Mouse (Mus musculus) midbrain, embryonic 12.5 days (tissue): ENCODE results near the gene Lypla2. TPM values are rescaled to one million over a fixed set of nuclear protein-coding genes. Genes with fewer than 3 reads are reported as not detected.
"Not testable (repeated sequence)": the region's sequence is repeated elsewhere in the genome, so short reads cannot be mapped to it uniquely, and the experiment has no call there.

Experiments
- ATAC-seq: fragments of 200-750 bp; cut with Nextera tagmentation; 2 replicates; pipeline ENCODE4 v1.8.0; 2017; ENCODE audit warnings: low read depth, moderate TSS enrichment, moderate library complexity; ENCODE audit not compliant: low FRiP score
- H3K27ac ChIP-seq: fragments of 300-500 bp; sonication (generic); replicated peaks from 2 replicates; pipeline ENCODE4 v1.5.1; 2016; ENCODE audit warnings: mild to moderate bottlenecking
- H3K27me3 ChIP-seq: fragments of 300-500 bp; sonication (generic); 2 replicates; pipeline ENCODE4 v1.6.1; 2016; ENCODE audit warnings: mild to moderate bottlenecking
- H3K36me3 ChIP-seq: fragments of 300-500 bp; sonication (generic); 2 replicates; pipeline ENCODE4 v1.6.1; 2016
- H3K4me1 ChIP-seq: fragments of 300-500 bp; sonication (generic); 2 replicates; pipeline ENCODE4 v1.6.1; 2016
- H3K4me2 ChIP-seq: fragments of 300-500 bp; sonication (generic); replicated peaks from 2 replicates; pipeline ENCODE4 v1.6.1; 2016; ENCODE audit warnings: mild to moderate bottlenecking, moderate library complexity
- H3K4me3 ChIP-seq: fragments of 300-500 bp; sonication (generic); 2 replicates; pipeline ENCODE4 v1.5.1; 2016; ENCODE audit warnings: mild to moderate bottlenecking
- H3K9ac ChIP-seq: fragments of 300-500 bp; sonication (generic); replicated peaks from 2 replicates; pipeline ENCODE4 v1.6.1; 2016; ENCODE audit warnings: mild to moderate bottlenecking, moderate library complexity
- H3K9me3 ChIP-seq: fragments of 300-500 bp; sonication (generic); 2 replicates; pipeline ENCODE4 v1.6.1; 2016; ENCODE audit warnings: mild to moderate bottlenecking
- WGBS: fragments of 180-500 bp; shearing (Covaris S2); methylation state at CpG from one replicate; pipeline ENCODE4 v1.1.7; 2016; 5-methylcytosine and 5-hydroxymethylcytosine counted together
- polyA plus RNA-seq: library from polyadenylated mRNA; unstranded; fragments of >200 nt; fragmentation: Nextera tagmentation; extraction: Ambion mirVana; gene quantifications from 2 replicates; pipeline ENCODE4 v1.2.1, GENCODE M21; 2016

Lypla2 gene
- polyA plus RNA-seq, 1 experiment from 2014 or later = 163 TPM

DNA sequence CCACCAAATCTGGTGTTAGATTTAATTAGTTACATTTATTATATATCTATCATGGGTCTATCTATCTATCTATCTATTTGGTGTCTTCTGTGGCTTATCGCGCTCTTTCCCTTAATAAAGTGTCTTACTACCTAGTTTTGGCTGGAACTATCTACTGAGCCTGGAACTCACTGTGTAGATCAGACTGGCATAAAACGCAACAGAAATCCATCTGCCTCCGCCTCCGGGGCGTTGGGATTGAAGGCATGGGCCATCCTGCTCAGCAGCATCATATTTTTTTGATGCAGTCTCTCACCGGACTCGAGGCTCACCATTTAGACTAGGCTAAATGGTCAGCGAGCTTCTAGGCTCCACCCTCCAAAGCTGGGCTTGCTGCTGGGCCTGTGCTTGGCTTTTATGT, 15.3 kb upstream of the Lypla2 start:
- peak overlapping the region; percentile 95 for H3K9ac ChIP-seq
- H3K4me2 ChIP-seq = peak overlapping the region; percentile 84
- peak overlapping the region; percentile 97 for H3K4me3 ChIP-seq
- no peak; the same call in 1 of the 2 replicates for ATAC-seq
- H3K36me3 ChIP-seq = peaks cover 27% of the 10 kb centered on the region
- H3K27ac ChIP-seq = peak overlapping the region; percentile 80; the same call in 1 of the 2 replicates
- peaks cover 24% of the 10 kb centered on the region for H3K4me1 ChIP-seq
- 70% methylated on average over 9 of the region's 9 CpGs for WGBS
- H3K9me3 ChIP-seq = no peaks in the 10 kb centered on the region
- H3K27me3 ChIP-seq = no peaks in the 10 kb centered on the region

DNA sequence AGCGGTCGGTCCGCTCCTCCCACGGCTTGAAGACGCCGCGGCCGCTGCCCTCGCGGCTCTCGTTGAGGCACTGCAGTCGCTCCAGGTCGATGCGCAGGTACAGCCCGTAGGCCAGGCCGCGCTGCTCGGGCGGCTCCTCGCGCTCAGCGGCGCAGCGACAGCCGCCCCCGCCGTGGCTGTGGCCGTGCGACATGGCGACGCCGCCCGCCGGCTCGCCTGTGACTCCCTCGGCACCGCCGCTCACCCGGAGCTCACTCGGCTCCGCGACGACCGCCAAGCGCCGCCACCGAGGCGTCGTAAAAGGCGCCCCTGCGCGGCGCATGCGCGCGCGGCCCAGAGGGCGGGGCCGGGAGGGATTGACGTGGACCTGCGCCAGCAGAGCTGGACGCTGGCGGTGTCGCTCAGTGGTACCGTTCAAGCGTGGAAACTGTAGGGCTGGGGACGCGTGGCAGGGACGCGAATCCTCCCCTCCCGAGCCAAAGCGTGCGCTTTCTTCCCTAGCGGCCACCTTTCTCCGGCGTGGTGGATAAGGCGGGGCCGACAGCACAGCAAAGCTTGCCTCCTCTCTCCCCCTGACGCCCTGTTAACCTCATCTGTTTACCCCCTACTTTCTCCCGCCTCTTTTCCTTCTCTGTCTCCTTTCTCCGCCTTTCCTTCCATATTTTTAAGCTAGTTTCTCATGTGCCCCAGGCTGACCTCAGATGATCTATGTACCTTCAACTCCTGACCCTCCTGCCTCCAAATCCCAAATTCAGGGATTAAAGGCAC, 14.7 kb upstream of the Lypla2 start, which contains the start of gene Pithd1:
Pithd1 (minus strand) TSS at position 322 of the 768 bp plus-strand sequence.
- ATAC-seq = peak; percentile 92
- WGBS = under 1% methylated on average over 76 of the region's 81 CpGs

DNA sequence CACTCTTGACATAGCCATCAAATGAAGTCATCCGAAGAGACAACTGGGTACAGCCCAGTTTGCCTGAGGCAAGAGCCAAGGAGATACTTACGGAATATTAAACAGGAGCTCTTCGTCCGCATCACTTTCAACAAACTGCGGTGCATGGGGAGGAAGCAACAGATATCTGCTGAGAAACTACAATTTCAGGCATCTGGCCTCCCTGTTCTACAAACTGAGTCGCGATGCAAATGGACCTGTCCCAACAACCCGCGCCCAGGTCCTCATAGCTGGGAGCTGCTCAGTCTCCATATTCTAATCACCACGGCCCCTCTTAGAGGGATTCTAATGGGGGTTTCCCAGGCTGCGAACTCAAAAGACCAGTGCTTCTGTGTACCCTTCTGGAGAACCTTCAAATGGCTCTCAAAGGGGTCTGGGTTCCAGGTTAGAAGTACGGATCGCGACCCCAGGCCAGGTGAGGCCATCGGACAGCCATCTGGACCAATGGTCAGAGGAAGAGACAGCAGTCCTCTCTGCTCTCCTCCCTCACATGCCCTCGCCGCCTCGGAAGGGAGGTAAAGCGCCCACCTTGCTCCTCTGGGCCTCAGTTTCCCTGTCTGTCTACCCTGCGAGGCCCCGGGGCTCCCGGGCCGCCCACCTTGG, 14.0 kb upstream of the Lypla2 start:
- no peak for ATAC-seq
- Histone ChIP-seq H3K9ac (peak overlapping the region; percentile 95), H3K4me2 (peak overlapping the region; percentile 84), H3K9me3 (no peaks in the 10 kb centered on the region), H3K36me3 (peaks cover 36% of the 10 kb centered on the region), H3K4me1 (peaks cover 24% of the 10 kb centered on the region), H3K4me3 (peak overlapping the region; percentile 97), H3K27ac (peak overlapping the region; percentile 80), H3K27me3 (no peaks in the 10 kb centered on the region)
- 10% methylated on average over 23 of the region's 23 CpGs for WGBS

More for the DNA sequence above, 14.7 kb upstream of the Lypla2 start, which contains the start of gene Pithd1:
- Histone ChIP-seq H3K27ac (peak within 1 kb of the TSS; percentile 80), H3K27me3 (no peaks in the 10 kb centered on the region), H3K36me3 (peaks cover 33% of the 10 kb centered on the region), H3K9me3 (no peaks in the 10 kb centered on the region), H3K4me2 (peak within 1 kb of the TSS; percentile 84), H3K4me3 (peak within 1 kb of the TSS; percentile 97), H3K9ac (peak within 1 kb of the TSS; percentile 95), H3K4me1 (peaks cover 24% of the 10 kb centered on the region)

DNA sequence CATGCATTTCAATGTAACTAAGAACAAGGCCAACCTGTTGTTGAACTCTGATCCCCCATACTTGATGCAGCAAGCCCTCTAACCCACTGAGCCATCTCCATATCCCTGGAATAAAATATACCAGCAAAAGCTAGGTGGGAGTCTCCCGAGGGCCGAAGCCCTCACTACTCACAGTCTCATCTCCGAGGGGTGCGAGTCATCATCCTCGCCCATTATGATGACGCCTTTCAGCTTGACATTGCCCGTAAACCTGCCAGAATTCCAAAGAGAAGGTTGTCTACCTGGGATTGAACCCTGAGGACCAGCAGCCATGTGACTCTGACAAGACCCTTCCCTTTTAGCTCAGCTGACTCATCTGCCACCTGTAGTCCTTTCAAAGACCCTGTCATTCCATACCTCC, 13.3 kb upstream of the Lypla2 start:
- no peak overlapping the region for H3K27ac ChIP-seq
- H3K4me2 ChIP-seq = peak overlapping the region; percentile 84
- peak overlapping the region; percentile 95; the same call in 1 of the 2 replicates for H3K9ac ChIP-seq
- peaks cover 24% of the 10 kb centered on the region for H3K4me1 ChIP-seq
- no peaks in the 10 kb centered on the region for H3K27me3 ChIP-seq
- H3K36me3 ChIP-seq = peaks cover 39% of the 10 kb centered on the region
- H3K9me3 ChIP-seq = no peaks in the 10 kb centered on the region
- 91% methylated on average over 7 of the region's 7 CpGs for WGBS
- peak overlapping the region; percentile 97 for H3K4me3 ChIP-seq
- ATAC-seq = no peak

DNA sequence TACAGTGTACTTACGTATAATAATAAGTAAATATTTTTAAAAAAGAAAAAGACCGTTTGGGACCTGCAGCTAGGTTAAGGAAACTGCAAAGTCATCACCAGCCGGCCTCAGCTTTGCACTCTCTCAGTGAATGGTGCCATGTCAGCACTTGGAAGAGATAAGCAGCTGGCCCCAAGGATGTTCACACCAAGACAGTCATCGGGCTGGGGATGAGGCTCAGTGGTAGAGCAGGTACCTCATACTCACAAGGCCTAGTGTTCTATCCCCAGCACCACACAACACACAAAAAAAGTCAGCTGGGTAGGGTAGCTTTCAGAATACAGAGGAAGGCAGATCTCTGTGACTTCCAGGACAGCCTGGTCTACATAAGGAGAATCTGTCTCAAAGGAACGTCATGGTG, 12.8 kb upstream of the Lypla2 start:
- Histone ChIP-seq H3K27ac (no peak overlapping the region), H3K9ac (no peak overlapping the region), H3K4me2 (no peak overlapping the region), H3K9me3 (no peaks in the 10 kb centered on the region), H3K36me3 (peaks cover 41% of the 10 kb centered on the region), H3K4me3 (no peak overlapping the region), H3K4me1 (peaks cover 24% of the 10 kb centered on the region), H3K27me3 (no peaks in the 10 kb centered on the region)
- 93% methylated on average over 5 of the region's 5 CpGs for WGBS
- no peak for ATAC-seq

DNA sequence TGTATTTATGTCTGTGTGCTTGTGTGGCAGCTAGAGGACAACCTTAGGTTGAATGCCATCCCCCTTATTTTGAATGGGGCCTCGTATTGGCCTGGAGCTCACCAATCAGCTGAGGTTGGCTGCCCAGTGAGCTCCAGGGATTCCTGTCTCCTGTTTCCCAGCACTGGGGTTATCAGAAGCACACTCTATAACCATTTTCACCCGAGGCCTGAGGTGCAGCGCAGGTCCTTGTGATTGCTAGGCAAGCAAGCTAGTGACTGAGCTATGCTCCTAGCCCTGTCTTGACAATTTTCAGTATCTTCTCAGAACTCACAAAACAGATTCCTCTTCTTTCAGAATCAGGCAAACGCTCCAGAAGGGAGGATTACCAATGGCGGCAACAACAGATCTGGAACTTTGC, 12.1 kb upstream of the Lypla2 start:
- no peak for ATAC-seq
- Histone ChIP-seq H3K9me3 (no peaks in the 10 kb centered on the region), H3K4me1 (peaks cover 24% of the 10 kb centered on the region), H3K4me2 (no peak overlapping the region), H3K36me3 (peaks cover 41% of the 10 kb centered on the region), H3K27ac (no peak overlapping the region), H3K27me3 (no peaks in the 10 kb centered on the region), H3K4me3 (no peak overlapping the region), H3K9ac (no peak overlapping the region)
- WGBS = 89% methylated on average over 5 of the region's 5 CpGs

DNA sequence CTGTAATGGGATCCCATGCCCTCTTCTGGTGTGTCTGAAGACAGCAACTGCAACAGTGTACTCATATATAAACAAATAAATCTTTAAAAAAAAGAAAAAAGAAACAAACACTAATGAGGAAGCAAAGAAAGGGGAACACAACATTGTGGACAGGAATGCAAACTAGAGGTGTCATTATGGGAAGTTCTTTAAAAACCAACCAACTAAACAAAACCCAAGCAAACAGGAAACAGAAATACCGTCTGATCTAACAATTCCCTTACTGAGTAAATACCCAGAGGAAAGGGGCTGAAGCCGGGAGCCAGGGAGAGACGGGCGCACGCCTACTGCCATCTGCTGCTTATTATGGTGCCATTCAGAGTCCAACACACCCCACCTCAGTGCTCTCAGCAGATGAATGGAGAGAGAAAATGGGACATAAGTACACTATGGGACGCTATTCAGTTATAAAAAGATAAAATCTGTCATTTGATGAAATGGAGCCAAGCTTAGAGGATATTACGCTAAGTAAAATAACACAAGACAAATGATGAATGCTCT, 9.2 kb upstream of the Lypla2 start:
- 85% methylated on average over 7 of the region's 7 CpGs for WGBS
- ATAC-seq = no peak
- no peak overlapping the region for H3K4me3 ChIP-seq
- no peaks in the 10 kb centered on the region for H3K9me3 ChIP-seq
- no peak overlapping the region for H3K9ac ChIP-seq
- H3K27ac ChIP-seq = no peak overlapping the region
- no peaks in the 10 kb centered on the region for H3K27me3 ChIP-seq
- H3K4me2 ChIP-seq = no peak overlapping the region
- peaks cover 57% of the 10 kb centered on the region for H3K36me3 ChIP-seq
- H3K4me1 ChIP-seq = peaks cover 15% of the 10 kb centered on the region

DNA sequence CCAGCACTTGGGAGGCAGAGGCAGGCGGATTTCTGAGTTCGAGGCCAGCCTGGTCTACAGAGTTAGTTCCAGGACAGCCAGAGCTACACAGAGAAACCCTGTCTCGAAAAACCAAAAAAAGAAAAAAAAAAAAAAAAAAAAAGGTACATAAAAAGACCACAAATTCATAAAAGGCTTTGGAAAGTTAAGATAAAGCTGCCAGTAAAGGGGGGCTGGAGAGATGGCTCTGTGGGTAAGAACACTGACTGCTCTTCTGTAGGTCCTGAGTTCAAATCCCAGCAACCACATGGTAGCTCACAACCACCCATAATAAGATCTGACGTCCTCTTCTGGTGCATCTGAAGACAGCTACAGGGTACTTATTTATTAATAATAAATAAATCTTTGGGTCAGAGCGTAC, 7.8 kb upstream of the Lypla2 start:
- H3K27ac ChIP-seq, ATAC-seq, H3K27me3 ChIP-seq, H3K9me3 ChIP-seq, H3K4me3 ChIP-seq, H3K4me1 ChIP-seq, H3K9ac ChIP-seq, H3K4me2 ChIP-seq: not testable (repeated sequence)
- peaks cover 68% of the 10 kb centered on the region for H3K36me3 ChIP-seq
- 98% methylated on average over 5 of the region's 5 CpGs for WGBS

DNA sequence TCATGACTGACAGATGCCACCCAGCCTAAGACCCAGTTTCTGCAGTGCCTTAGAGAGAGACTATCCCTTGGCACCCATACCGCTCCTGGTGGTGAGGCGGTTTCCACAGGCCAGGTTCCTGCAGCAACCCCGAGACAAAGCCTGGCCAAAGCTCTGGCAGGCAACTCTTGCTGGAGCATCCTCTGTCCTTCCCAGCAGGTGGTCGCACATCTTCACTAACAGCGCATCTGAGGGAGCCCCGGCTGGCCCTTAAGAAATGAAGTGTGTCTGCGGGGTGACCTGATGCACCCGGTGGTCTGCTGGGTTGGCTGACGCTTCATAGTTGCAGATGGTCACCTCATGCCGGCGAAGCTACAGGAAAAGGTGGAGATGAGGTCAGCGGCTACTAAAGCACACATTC, 3.7 kb upstream of the Lypla2 start:
- 92% methylated on average over 12 of the region's 12 CpGs for WGBS
- peaks cover 15% of the 10 kb centered on the region for H3K4me1 ChIP-seq
- H3K4me2 ChIP-seq = no peak overlapping the region
- no peaks in the 10 kb centered on the region for H3K9me3 ChIP-seq
- H3K9ac ChIP-seq = no peak overlapping the region
- H3K4me3 ChIP-seq = no peak overlapping the region
- ATAC-seq = no peak
- H3K27ac ChIP-seq = no peak overlapping the region
- H3K27me3 ChIP-seq = no peaks in the 10 kb centered on the region
- peaks cover 49% of the 10 kb centered on the region for H3K36me3 ChIP-seq

DNA sequence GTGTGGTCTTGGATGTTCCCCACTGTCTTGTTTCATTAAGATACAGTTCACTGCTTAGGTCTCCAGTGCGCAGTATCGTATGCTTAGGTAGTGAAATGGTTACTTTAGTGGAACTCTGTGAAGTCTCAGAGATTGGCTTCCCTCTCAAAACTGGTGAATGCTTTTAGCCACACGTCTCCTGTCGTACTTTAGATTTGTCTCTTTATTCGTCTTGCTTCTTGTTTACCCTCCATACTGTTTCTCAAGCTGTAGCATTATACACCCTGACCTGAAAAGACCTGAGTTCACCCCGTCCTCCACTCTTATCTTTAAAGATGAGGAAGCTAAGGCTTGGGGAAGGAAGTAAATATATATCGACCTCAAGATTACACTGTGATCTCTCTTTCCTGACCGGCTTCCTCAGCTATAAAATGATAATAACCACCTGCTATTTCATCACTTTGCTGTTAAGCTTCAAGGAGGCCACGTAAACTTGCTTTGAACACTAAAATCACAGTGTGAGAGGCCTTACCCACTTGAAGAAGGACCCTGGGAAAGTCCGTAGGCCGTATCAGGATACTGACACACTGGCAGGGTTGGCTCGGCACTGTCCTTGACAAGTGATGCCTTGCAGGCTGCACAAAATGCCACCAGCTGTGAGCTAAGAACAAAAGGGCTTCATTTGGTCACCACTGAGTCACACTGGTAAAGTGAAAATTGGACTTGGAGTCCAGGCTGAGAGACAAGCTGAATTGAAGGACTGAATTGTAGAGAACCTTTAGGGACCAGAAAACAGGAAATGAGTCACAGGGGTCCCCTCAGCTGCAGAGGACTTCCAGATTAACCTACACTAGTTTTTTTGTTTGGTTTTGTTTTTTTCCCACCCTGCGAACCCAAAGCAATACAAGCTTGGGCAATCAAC, 735 bp upstream of the Lypla2 start:
- no peaks in the 10 kb centered on the region for H3K27me3 ChIP-seq
- peaks cover 28% of the 10 kb centered on the region for H3K4me1 ChIP-seq
- peak overlapping the region; percentile 96 for H3K4me3 ChIP-seq
- peak overlapping the region; percentile 99 for H3K4me2 ChIP-seq
- ATAC-seq = no peak
- peak overlapping the region; percentile 71; the same call in 1 of the 2 replicates for H3K27ac ChIP-seq
- 78% methylated on average over 13 of the region's 13 CpGs for WGBS
- H3K36me3 ChIP-seq = peaks cover 63% of the 10 kb centered on the region
- H3K9me3 ChIP-seq = no peaks in the 10 kb centered on the region
- peak overlapping the region; percentile 96 for H3K9ac ChIP-seq

DNA sequence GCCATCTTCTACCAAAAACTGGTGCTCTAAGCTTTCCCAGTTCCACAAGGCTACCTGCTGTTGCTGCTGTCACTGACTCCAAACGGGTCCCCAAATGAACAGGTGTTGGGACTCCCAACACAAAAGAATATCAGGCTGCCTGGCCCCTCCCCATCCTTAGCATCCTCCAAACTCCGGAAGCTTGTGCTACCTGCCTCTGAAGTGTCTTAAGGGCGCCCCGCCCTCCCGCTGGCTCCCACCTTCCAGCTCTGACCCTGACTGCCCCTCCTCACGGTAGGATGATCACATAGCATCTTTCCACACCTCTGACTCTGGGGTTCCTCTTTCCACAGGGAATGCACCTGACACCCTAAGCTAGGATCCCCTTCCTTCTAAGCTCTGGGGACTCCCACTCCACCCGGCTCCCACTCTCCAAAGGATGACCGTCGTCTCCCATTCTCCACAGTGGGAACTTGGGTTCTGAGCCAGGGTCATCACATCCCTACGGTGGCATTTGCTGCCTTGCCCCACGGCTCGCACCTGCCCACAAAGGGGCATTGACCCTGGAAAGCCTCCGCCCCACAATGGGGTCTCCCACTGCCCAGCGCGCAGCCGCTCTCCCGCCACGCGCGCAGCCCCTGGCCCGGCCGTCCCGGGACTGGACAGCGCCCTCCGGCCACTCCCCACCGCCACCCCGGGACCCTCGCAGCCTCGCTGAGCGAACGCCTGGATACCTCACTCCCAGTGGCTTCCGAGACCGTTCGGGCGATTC, 446 bp downstream of the Lypla2 start:
- H3K4me2 ChIP-seq = peak overlapping the region; percentile 99
- peak; percentile 17; the same call in 1 of the 2 replicates for ATAC-seq
- under 1% methylated on average over 35 of the region's 35 CpGs for WGBS
- H3K4me3 ChIP-seq = peak overlapping the region; percentile 96
- H3K27ac ChIP-seq = peak overlapping the region; percentile 71
- H3K9ac ChIP-seq = peak overlapping the region; percentile 96
- H3K27me3 ChIP-seq = no peaks in the 10 kb centered on the region
- H3K36me3 ChIP-seq = peaks cover 71% of the 10 kb centered on the region
- peaks cover 28% of the 10 kb centered on the region for H3K4me1 ChIP-seq
- no peaks in the 10 kb centered on the region for H3K9me3 ChIP-seq
